Mouse (Mus musculus) ES-E14 (cell line): ENCODE results near the gene Nfx1.

Experiments used
- HCFC1 ChIP-seq: IDR thresholded peaks from 2 replicates; pipeline ENCODE4 v1.6.1; 2012; ENCODE audit warnings: low read length, inconsistent platforms, borderline replicate concordance; ENCODE audit not compliant: insufficient read depth
- MAFK ChIP-seq: IDR thresholded peaks from 2 replicates; pipeline ENCODE4 v1.6.1; 2014; ENCODE audit warnings: mild to moderate bottlenecking, low read depth, low read length, inconsistent platforms; ENCODE audit not compliant: insufficient read depth
- ZC3H11A ChIP-seq: IDR thresholded peaks from 2 replicates; pipeline ENCODE4 v1.6.1; 2012; ENCODE audit warnings: low read depth, mild to moderate bottlenecking, inconsistent platforms, low read length, borderline replicate concordance

DNA sequence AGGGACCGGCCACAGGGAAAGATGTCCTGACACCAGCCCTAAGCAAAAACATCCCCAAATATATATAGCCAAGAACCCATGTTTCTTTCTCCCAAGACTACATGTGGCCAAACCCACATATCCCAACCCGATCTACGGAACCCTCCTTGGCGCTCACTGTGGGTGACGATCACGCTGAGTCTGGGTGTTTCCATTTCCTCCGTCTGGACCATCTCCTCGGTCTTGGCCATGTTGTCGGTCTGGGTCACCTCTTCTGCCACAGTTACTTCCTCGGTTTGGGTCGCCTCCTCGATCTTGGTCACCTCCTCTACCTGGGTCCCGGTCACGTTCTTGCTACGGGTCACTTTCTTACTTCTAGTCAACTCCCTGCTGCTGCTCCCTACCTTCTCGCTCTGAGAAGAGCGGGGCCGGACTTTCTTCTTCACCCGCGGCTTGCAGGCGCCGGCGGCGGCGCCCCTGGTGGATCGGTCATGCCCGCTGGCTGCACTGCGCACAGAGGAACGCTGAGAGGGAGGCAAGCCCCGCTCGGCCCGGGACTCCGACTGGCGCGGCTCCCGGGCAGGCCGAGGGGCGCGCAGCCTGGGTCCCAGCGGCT, 23.0 kb upstream of the Nfx1 start:
- TF ChIP-seq HCFC1 (no peak), MAFK (no peak), ZC3H11A (no peak)
